Mouse (Mus musculus): ENCODE results near the gene Syt3. TPM values are rescaled to one million over a fixed set of nuclear protein-coding genes. Genes with fewer than 3 reads are reported as not detected.

Gene Syt3
- polyA plus RNA-seq, 1 experiment = 0.92 TPM

- WGBS = 13% methylated on average over 3 of the region's 3 CpGs
- DNase-seq (ENCODE audit: low read depth, low spot score) = peak; percentile 28
Measured at GRCm38 (mm10) chr7:44398570-44398969, 14.7 kb downstream of the Syt3 start.

- no peak for DNase-seq (ENCODE audit: low read depth, low spot score)
- 53% methylated on average over 6 of the region's 6 CpGs for WGBS
Measured at GRCm38 (mm10) chr7:44401673-44402072, 17.8 kb downstream of the Syt3 start.

GRCm38 (mm10) chr7:44405346-44406014 lies 21.6 kb downstream of the Syt3 start:
- WGBS = 4% methylated on average over 27 of the region's 27 CpGs
- peak; percentile 16 for DNase-seq (ENCODE audit: low read depth, low spot score)

- no peak for DNase-seq (ENCODE audit: low read depth, low spot score)
- WGBS = 5% methylated on average over 5 of the region's 5 CpGs
Measured at GRCm38 (mm10) chr7:44406015-44406355, 22.1 kb downstream of the Syt3 start.

- no peak for DNase-seq (ENCODE audit: low read depth, low spot score)
Measured at GRCm38 (mm10) chr7:44411144-44411543, 27.2 kb downstream of the Syt3 start.

GRCm38 (mm10) chr7:44413307-44413706 lies 29.4 kb downstream of the Syt3 start:
- DNase-seq (ENCODE audit: low read depth, low spot score) = no peak
- WGBS = 84% methylated on average over 6 of the region's 6 CpGs

More at GRCm38 (mm10) chr7:44411144-44411543, 27.2 kb downstream of the Syt3 start:
- WGBS = 79% methylated on average over 4 of the region's 4 CpGs

- no peak for DNase-seq (ENCODE audit: low read depth, low spot score)
- 12% methylated on average over 8 of the region's 8 CpGs for WGBS
Measured at GRCm38 (mm10) chr7:44427666-44428065, 43.8 kb downstream of the Syt3 start.

- no peak for DNase-seq (ENCODE audit: low read depth, low spot score)
- 5% methylated on average over 13 of the region's 38 CpGs for WGBS
Measured at GRCm38 (mm10) chr7:44428171-44428950, 44.5 kb downstream of the Syt3 start.

GRCm38 (mm10) chr7:44428968-44429521 lies 45.1 kb downstream of the Syt3 start, which contains the start of gene Lrrc4b:
TSS of gene Lrrc4b (plus strand) at chr7:44429018.
- no peak for DNase-seq (ENCODE audit: low read depth, low spot score)
- 3% methylated on average over 48 of the region's 69 CpGs for WGBS

GRCm38 (mm10) chr7:44429534-44430488 lies 45.9 kb downstream of the Syt3 start:
- WGBS = 6% methylated on average over 32 of the region's 32 CpGs
- DNase-seq (ENCODE audit: low read depth, low spot score) = no peak

- WGBS = 61% methylated on average over 6 of the region's 6 CpGs
- no peak for DNase-seq (ENCODE audit: low read depth, low spot score)
Measured at GRCm38 (mm10) chr7:44432550-44432949, 48.6 kb downstream of the Syt3 start.

- 6% methylated on average over 7 of the region's 7 CpGs for WGBS
Measured at GRCm38 (mm10) chr7:44433371-44433770, 49.5 kb downstream of the Syt3 start.

GRCm38 (mm10) chr7:44434089-44434488 lies 50.2 kb downstream of the Syt3 start:
- no peak for DNase-seq (ENCODE audit: low read depth, low spot score)
- 62% methylated on average over 9 of the region's 9 CpGs for WGBS

More at GRCm38 (mm10) chr7:44433371-44433770, 49.5 kb downstream of the Syt3 start:
- no peak for DNase-seq (ENCODE audit: low read depth, low spot score)

- no peak for DNase-seq (ENCODE audit: low read depth, low spot score)
- 58% methylated on average over 5 of the region's 5 CpGs for WGBS
Measured at GRCm38 (mm10) chr7:44435796-44436195, 51.9 kb downstream of the Syt3 start.

- no peak for DNase-seq (ENCODE audit: low read depth, low spot score)
- WGBS = 8% methylated on average over 1 of the region's 1 CpGs
Measured at GRCm38 (mm10) chr7:44436267-44436666, 52.4 kb downstream of the Syt3 start.

GRCm38 (mm10) chr7:44437188-44437587 lies 53.3 kb downstream of the Syt3 start:
- 73% methylated on average over 1 of the region's 1 CpGs for WGBS
- DNase-seq (ENCODE audit: low read depth, low spot score) = no peak

GRCm38 (mm10) chr7:44437933-44438332 lies 54.0 kb downstream of the Syt3 start:
- DNase-seq (ENCODE audit: low read depth, low spot score) = no peak
- 69% methylated on average over 8 of the region's 8 CpGs for WGBS

- 64% methylated on average over 2 of the region's 2 CpGs for WGBS
- no peak for DNase-seq (ENCODE audit: low read depth, low spot score)
Measured at GRCm38 (mm10) chr7:44439696-44440095, 55.8 kb downstream of the Syt3 start.

GRCm38 (mm10) chr7:44440479-44440878 lies 56.6 kb downstream of the Syt3 start:
- no peak for DNase-seq (ENCODE audit: low read depth, low spot score)
- 81% methylated on average over 1 of the region's 1 CpGs for WGBS

GRCm38 (mm10) chr7:44441180-44441579 lies 57.3 kb downstream of the Syt3 start:
- 6% methylated on average over 1 of the region's 1 CpGs for WGBS
- no peak for DNase-seq (ENCODE audit: low read depth, low spot score)

Measured in large intestine, adult 2 months (tissue).